Mouse (Mus musculus): Measurements from ENCODE around the gene Recql. TPM values are rescaled to one million over a fixed set of nuclear protein-coding genes. Genes with fewer than 3 reads are reported as not detected.

Gene Recql
- 11.5 TPM for polyA plus RNA-seq (2014; fragmentation: Illumina TruSeq; extraction: RNeasy Lipid Tissue Mini Kit (QIAGEN cat#74804); ENCODE audit: low read depth, low replicate concordance)

DNA sequence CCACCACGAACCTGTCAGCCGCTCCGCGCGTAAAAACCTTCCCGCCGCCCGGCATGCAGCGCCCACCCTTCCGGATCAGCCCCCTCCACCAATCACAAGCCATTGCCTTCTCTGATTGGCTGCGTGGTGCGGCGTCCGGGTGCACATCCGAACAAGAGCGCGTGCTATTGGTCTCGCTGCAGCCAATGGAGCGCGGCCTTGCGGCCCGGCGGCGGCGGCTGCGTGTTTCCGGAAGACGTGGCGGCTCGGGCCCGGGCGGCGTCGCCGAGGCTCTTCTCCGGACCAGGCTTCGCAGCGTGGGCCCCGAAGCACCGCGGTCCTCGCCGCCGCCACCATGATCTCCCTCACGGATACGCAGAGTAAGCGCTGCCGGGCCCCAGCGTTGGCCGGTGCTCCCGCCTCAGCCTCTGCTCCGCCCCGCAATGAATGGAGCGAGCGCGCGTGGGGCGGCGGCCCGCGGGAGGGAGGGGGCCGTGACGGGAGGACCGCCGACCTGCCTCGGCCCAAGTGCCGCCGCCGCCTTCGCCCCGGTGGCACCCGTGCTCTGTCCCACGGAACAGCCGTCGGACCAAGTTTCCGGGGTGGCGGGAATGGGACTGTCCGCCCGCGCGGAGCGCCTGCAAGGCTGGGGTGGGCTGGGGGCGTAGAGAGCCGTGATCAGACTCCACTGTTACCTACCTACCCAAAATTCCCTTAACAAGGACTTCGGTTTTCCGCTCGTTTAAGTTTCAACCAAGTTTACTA, at the start of gene Recql, which contains the start of gene Golt1b:
Recql (minus strand) TSS at position 77 of the 744 bp plus-strand sequence.
Golt1b (plus strand) TSS at position 211 of the 744 bp plus-strand sequence.

DNA sequence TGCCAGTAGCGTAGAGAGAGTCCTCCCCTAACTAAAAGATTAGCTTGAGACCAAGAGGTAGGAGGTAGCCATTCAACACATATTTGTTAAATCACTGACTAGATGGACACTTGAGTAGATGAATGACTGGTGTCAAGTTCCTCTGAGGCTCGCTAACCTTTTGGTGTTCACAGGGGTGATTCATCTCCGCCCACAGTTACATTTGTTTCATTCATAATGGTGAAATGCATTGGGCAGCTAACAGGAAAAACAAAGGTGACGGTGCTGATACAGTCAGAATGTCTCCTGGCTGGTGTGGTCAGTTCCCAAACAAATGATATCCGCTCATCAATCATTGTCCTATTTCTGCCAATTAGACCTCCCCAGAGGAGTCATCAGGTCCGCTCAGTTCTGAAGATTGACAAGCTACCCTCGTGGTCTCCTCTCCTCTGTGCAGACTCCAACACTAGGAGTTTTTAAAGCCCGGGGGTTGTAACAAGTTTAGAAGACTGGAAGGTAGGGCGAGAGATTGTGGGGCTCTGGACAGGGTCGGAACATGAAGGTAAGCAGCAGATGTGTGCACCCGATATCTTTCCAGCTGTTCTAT, 26.1 kb upstream of the Recql start, which contains the start of gene Spx:
Spx (plus strand) TSS at position 536 of the 586 bp plus-strand sequence.

DNA sequence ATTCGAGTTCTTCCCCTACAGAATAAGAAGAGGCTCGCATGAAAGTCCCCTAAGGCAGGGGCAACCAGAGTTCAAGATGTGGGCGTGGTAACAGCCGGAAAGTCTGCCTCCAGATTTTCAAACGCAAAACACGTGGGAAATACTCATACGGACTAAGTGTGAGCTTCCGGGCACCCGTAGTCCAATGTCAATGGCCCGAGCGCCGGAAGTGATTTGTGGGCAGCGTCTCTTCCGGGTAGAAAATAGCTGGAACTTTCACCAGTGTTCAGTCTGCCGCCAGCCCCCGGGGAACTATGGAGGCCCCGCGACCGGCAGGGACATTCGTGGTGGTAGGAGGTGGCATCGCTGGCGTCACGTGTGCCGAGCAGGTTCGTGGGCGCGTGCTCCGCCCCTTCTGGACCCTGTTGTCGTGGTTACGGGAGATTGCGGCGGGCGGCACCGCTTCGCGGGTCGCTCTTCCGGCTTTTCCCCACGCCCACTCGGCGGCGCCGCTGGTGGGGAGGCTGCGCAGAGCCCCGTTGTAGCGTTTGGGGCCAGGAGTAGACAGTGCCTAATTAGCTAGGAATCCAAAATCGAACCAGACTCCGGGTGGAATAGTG, 41.3 kb downstream of the Recql start, which contains the start of gene Pyroxd1:
Pyroxd1 (plus strand) TSS at position 215 of the 599 bp plus-strand sequence.

DNA sequence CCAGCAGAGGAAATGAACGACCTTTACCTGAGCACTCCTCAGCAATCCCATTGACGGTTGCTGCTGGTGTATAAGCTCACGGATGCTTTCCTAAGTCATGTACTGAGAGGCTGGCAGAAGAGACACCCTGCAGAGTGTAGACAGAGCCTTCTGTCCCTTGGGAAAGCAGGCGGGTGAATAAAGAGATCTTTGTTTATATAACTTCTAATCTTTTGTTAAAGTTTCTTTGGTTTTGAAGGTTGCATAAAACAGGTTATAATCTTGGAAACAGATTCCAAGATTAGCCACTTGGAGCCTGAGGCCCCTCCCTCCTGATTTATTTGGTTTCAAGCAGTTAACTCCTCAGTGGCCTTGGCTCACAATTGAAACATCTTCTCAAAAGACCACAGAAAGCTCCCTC, 64.0 kb downstream of the Recql start, which contains the start of gene Slco1a5:
Slco1a5 (minus strand) TSS at position 101 of the 400 bp plus-strand sequence.

Other genes starting within 250 kb of the Recql start
- gene Slco1a6, start 178.6 kb downstream of the Recql start, polyA plus RNA-seq (2014; fragmentation: Illumina TruSeq; extraction: RNeasy Lipid Tissue Mini Kit (QIAGEN cat#74804); ENCODE audit: low read depth, low replicate concordance), result 787 TPM
- not detected for gene Iapp, start 88.7 kb downstream of the Recql start, polyA plus RNA-seq (2014; fragmentation: Illumina TruSeq; extraction: RNeasy Lipid Tissue Mini Kit (QIAGEN cat#74804); ENCODE audit: low read depth, low replicate concordance)
- not detected for gene Slco1a5, start 64.1 kb downstream of the Recql start, polyA plus RNA-seq (2014; fragmentation: Illumina TruSeq; extraction: RNeasy Lipid Tissue Mini Kit (QIAGEN cat#74804); ENCODE audit: low read depth, low replicate concordance)
- 43.9 TPM for gene Pyroxd1, start 41.4 kb downstream of the Recql start, polyA plus RNA-seq (2014; fragmentation: Illumina TruSeq; extraction: RNeasy Lipid Tissue Mini Kit (QIAGEN cat#74804); ENCODE audit: low read depth, low replicate concordance)
- 29.3 TPM for gene Golt1b, start 134 bp upstream of the Recql start, polyA plus RNA-seq (2014; fragmentation: Illumina TruSeq; extraction: RNeasy Lipid Tissue Mini Kit (QIAGEN cat#74804); ENCODE audit: low read depth, low replicate concordance)
- gene Spx, start 26.4 kb upstream of the Recql start, polyA plus RNA-seq (2014; fragmentation: Illumina TruSeq; extraction: RNeasy Lipid Tissue Mini Kit (QIAGEN cat#74804); ENCODE audit: low read depth, low replicate concordance), result not detected
- gene Gys2, start 86.0 kb upstream of the Recql start, polyA plus RNA-seq (2014; fragmentation: Illumina TruSeq; extraction: RNeasy Lipid Tissue Mini Kit (QIAGEN cat#74804); ENCODE audit: low read depth, low replicate concordance), result 23.0 TPM
- 1,028 TPM for gene Ldhb, start 120.9 kb upstream of the Recql start, polyA plus RNA-seq (2014; fragmentation: Illumina TruSeq; extraction: RNeasy Lipid Tissue Mini Kit (QIAGEN cat#74804); ENCODE audit: low read depth, low replicate concordance)
- 2.3 TPM for gene Kcnj8, start 184.5 kb upstream of the Recql start, polyA plus RNA-seq (2014; fragmentation: Illumina TruSeq; extraction: RNeasy Lipid Tissue Mini Kit (QIAGEN cat#74804); ENCODE audit: low read depth, low replicate concordance)

Measured in kidney, adult 10 weeks (tissue).